Mouse (Mus musculus) adrenal gland, postnatal 10 days (tissue): ENCODE results near the gene Mut. TPM values are rescaled to one million over a fixed set of nuclear protein-coding genes. Genes with fewer than 3 reads are reported as not detected.

ENCODE experiments used
- DNase-seq: peaks from one replicate; pipeline ENCODE4 v3.0.0; 2021; ENCODE audit warnings: mixed read lengths
- long read RNA-seq, 2 experiments: library from polyadenylated mRNA; stranded (forward); transcript quantifications; one replicate each; pipeline ENCODE4 v2.0.0; 2021
- total RNA-seq, 2 experiments: library from RNA; stranded (reverse); gene quantifications; 2 replicates each; pipeline ENCODE4 v1.2.3; 2021

Mut gene
- 100 to 1,000 TPM; 132 to 140 TPM for total RNA-seq
- long read RNA-seq, experiment 1, transcript Mut-201 (13 exons, 3,674 nt), result major isoform, 65 of 111 reads
- long read RNA-seq, experiment 1, partial matches to known transcripts, result 19 of 111 reads
- long read RNA-seq, experiment 1, other reads (novel, unspliced or antisense), result 27 of 111 reads
- long read RNA-seq, experiment 2, transcript Mut-201 (13 exons, 3,674 nt), result major isoform, 36 of 73 reads
- long read RNA-seq, experiment 2, partial matches to known transcripts, result 5 of 73 reads
- long read RNA-seq, experiment 2, other reads (novel, unspliced or antisense), result 32 of 73 reads

DNA sequence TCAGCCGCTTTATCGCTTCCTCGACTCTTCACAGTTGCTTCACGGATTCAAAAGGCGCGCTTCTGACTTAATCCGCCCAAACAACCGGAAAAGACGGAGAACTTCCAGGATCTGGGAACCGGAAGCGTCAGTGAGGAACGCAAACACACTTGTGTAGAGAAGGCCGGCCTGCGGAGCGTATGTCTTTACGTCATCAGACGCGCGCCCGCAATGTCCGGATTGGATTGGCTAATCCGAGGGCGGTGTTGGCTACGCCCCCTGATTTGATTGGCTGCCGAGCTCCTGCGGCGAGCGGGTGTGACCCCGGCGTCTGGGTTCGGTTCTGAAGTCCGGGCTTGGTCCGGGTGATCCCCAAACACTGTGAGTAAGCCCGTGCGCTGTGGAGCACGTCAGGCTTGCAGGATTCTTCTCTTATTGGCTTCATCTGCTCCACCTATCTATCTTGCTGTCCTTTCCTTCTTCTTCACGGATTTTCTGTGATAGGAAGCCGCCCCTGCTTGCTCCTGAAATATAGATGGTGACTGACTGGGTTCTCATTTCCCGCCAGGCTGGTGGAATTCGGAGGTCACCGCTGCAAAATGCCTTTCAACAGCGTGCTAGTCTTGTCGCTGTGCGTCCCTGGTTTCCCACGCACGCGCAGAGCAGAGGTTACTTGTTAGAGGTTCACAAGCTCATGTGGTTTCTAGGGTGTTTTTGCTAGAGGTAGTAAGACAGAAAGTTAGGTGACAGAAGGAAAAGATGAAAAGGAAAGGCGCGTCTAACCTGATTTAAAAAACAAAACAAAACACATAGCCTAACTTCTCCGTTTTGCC lies at the start of gene Mut, which contains the start of gene Cenpq:
TSS of gene Mut (plus strand) at position 266 of the 812 bp plus-strand sequence.
TSS of gene Cenpq (minus strand) at position 628 of the 812 bp plus-strand sequence.
- DNase-seq, result peak; percentile 98

DNA sequence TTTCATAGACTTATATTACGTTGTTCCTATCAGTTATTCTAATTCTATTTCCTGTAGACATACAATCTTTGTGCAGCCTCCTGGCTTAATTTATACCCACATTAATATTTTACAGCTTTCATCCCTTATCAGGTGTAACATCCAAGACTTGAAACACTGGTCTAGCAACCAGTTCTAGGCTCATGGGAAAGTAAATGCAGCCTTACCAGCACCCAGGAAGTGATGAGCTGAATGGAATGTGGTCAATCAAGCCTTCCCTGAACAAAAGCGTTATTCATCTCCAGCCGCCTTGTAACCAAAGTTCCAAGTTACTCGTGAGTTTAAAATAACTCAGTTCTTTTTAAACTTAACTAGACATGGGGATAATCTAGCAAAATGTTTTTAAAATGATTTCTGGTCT lies 49.3 kb upstream of the Mut start:
- no peak for DNase-seq

DNA sequence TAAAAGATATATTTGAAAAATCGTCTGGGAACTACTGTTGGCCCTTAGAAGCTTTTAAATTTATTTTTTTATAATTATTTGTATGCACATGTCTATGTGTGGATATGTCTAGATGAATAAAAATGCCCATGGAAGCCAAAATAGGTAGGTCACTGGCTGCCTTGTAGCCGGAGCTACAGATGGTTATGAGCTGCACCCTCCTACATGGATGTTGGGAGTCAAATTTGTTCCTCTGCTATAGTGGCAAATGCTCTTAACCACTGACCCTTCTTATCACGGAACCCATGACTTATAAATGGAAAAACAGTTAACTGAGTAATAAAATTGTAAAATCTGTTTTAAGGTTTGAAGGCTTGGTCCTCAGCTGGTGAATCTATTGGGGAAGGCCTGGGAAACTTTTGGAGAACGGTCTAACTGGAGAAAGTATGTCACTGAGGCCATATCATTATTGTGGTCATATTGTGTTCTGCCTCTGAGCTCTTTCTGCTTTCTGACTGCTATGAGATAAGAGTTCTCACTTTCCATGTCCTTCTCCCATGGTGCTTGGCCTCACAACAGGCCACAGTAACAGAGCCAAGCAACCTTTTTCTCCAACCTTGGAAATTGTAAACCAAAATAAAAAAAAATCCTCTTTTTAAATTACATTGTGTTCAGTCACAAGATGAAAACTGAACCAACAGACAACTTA lies 46.5 kb upstream of the Mut start:
- DNase-seq, result no peak

DNA sequence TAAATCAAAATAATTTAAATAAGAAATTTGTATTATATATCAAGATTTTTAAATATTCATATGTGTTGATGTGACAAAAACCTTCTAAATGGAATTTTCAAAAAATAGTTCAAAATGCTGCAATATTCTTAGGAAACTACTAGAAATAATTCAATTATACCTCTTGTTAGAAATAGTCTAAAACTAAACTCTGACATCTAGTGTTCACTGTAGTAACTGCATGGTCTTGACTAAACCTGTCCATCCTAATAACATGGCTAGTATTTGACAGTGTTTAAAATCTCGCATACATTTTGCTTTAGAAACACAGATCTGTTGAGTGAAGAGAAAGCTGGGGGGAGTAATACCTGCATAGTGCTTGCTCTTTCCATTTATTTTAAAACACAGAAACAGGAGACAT lies 37.6 kb upstream of the Mut start:
- no peak for DNase-seq

DNA sequence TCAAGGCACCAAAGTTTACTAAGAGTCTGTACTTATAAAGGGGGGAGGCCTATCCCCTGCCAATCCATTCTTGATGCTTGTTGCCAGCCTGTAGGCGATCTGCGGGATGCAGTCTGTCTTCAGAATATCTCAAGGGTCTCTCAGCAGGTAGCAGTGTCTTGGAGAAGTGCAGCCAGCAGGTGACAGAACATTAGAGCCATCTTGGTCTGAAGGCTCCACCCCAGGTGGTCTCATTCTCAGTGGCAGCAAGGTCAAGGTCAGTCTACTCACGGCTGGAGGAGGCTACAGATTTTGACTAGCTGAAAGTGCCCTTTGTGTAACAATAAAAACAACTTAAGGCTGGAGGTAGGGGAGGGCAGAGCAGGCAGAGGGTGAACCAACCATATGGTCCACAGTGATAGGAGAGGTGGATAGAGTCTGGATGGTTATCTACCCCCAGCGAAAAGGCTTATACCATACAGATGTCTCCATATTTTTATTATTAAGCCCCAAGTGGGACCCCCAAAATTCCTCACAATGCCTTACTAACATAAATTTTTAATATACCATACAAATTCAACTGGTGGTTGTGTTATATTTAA lies 34.6 kb upstream of the Mut start:
- DNase-seq, result no peak

DNA sequence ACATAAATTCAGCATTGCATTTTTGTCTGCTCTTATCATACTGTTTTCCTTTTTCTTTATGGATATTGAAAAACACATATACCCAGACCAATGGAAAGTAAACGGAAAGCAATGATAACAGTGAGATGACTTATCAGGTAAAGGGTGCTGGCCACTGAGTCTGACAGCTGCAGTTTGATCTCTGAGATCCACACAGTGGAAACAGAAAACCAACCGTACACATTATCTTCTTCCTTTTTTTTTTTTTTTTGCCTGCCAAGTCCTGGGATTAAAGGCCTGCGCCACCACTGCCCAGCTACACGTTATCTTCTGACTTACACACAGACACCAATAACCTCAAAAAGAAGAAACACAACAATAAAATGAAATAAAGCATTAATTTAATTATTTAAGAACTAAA lies 31.1 kb upstream of the Mut start:
- DNase-seq, result no peak

DNA sequence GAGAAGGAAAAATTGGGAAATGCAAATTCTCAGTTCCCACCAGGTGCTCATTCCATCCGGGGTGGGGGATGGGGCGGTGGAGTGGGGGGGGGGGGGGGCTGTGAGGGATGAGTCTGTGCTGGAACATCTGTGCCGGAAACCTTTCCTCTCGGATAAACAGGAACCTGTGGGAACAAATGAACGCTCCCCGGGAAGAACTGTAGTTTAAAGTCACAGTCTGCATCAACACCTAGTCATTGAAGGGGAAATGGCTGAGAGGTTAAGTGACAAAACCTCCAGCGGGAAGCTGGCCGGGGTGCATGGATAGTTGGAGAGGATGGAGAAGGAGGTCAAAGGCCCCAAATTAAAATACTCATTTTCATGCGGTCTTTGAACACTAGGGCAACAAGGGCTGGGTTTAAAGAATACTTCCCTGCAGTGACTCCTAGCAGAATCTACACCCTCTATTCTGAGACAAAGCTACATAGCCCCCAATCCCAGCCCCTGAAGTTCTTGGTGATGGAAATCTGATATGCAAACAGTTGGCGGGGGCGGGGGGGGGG lies 30.4 kb upstream of the Mut start:
- no peak for DNase-seq

DNA sequence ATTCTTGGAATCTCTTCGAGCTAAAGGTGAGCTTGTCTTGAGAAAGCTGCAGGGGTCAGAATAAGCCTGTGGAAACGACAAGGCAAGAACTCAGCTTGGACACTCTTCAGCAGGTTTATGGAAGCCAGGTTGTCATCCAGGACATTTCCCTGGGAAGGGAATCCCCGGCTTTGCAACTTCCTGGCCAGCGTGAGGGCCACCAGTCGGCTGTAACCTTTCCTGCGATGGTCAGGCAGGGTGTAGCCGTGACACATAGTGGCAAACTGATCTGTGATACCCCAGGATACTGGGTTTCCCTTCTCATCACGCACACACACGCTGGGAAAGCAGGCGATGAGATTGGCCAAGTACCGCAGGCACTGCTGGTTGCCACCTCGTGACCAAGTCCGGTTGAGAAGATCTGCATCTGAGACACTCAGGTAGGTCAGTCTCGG lies 29.7 kb upstream of the Mut start:
- DNase-seq, result peak; percentile 2

DNA sequence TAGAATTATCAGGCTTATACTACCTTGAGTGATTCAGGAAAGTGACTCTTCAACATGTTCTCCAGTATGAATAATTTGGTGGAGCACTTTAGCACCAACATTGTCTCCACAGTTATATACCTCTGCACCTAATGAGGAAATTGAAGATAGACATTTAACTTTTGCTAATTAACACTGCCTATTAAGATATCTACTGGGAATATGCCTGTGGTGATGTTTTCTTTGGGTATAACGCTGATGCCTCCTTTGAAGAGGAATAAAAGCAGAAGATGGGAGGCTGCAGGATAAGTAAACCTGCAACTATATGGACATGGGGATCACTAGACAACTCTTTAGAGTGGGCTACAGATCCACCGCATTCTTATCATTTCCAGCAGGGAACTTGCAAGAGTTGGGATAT lies 20.2 kb upstream of the Mut start, which contains the start of gene Glyatl3:
TSS of gene Glyatl3 (minus strand) at position 101 of the 400 bp plus-strand sequence.
- DNase-seq, result no peak

DNA sequence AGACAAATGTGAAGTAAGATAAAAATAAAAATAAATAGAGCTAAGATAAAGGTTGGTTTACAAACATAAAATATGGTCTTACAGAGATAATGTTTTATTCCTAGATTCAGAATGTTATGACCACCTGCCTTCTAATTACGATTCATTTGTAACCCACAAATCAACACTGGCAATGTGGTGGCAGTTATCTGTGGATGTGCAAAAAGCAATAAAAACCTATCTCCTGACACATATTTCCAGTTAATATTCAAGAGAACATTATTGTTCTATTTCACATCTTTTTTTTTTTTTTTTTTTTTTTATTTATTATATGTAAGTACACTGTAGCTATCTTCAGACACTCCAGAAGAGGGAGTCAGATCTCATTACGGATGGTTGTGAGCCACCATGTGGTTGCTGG lies 19.0 kb upstream of the Mut start:
- no peak for DNase-seq

DNA sequence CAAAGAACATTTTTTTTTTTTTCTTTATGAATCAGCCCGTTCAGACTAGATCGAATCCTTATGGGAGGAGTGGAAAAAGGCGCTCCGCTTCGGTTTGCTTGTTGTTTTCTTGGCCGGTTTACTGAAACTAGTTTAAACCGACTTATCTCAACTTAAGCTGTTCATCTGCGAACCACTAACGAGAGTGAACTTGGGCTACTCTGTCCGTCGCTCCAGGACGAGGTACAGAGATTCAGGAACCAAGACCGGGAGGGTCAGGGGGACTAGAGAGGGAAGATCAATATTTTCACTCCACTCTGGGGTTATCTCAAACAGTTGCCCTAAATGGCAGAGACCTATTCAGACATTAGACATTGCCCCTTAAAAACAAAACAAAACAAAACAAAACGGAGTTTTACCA lies 500 bp upstream of the Mut start:
- DNase-seq, result no peak

DNA sequence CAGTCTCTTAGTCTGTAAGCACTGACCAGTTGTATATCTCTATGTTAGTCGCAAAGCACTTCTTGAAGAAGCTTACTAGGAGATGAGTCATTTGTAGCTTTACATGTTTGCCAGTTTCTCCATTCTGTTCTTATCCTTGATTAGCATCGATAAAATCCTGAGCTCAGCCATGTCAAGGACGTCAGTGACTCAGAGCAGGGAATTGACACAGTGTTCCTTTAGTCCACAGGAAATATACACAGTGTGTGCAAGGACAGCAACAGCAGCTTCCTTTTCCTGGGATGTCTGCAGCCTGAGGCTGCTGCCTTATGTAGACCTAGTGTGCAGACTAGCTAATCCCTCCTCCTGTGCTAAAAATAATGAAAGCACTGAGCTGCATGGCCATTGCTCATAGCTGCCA lies 14.0 kb downstream of the Mut start:
- DNase-seq, result peak; percentile 43

DNA sequence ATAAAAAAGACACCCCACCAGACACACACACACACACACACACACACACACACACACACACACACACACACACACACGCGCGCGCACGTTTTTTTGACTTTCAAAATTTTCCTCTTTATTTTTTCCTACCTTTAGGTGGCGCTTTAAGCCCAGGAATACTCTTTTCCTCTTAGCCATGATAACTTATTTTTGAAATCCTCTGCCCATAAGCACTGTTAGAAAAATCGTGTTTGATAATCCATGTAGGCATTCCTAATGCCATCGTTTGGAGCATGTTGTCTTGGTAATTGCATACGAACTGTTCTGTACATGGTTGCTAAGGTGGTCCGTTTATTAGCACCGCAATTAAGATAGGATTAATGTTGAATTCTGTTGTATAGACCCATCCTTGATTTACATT lies 43.4 kb downstream of the Mut start:
- no peak for DNase-seq

DNA sequence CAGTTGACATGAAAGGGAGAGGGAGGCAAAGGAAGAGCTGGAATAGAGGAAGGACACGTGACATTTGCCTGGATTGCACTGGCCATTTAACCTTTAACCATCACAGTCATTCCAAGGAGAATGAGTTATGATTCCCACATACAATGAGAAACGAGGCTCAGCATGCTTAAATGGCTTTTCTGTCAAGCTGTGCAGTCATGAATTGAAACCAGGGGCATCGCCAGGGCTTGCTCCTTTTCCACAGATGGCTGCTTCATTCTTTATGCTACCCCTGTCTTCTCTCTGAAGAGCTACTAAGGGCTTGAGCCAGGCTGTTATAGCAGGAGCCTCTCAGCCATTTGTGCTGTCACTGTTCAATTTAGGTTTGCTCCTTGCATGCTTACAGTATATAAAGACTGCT lies 57.6 kb downstream of the Mut start:
- DNase-seq, result no peak

Other genes with a start within 250 kb of the Mut start
- gene Esp1, start 207.6 kb upstream of the Mut start, total RNA-seq, result not detected
- not detected for gene Crisp2, start 127.7 kb upstream of the Mut start, total RNA-seq
- 1 to 10 TPM; 1.8 to 3.1 TPM for gene Rhag, start 123.6 kb upstream of the Mut start, total RNA-seq
- 1 to 10 TPM; 1.6 to 1.7 TPM for gene 9130008F23Rik, start 54.1 kb upstream of the Mut start, total RNA-seq
- not detected for gene Glyatl3, start 20.3 kb upstream of the Mut start, total RNA-seq
- 1 to 10 TPM; 7.8 to 7.9 TPM for gene Cenpq, start 362 bp downstream of the Mut start, total RNA-seq